Mouse (Mus musculus) liver, embryonic 11.5 days (tissue): ENCODE measurements at regions not wholly inside any gene's neighbourhood (a gene's known extent, or its start where the extent isn't known, plus 50 kb on each side); places are given as distances from the start of the nearest gene placed in this dataset.

Experiments used
- ATAC-seq: fragments of 200-750 bp; cut with Nextera tagmentation; replicated peaks from 2 replicates; pipeline ENCODE4 v1.8.0; 2017; ENCODE audit warnings: moderate number of reproducible peaks, mild to moderate bottlenecking, moderate TSS enrichment, moderate library complexity; ENCODE audit not compliant: low FRiP score
- DNase-seq: peaks from one replicate; pipeline ENCODE4 v3.0.0-alpha.2; 2017; ENCODE audit warnings: low spot score
- H3K27ac ChIP-seq: fragments of 300-500 bp; sonication (generic); 2 replicates; pipeline ENCODE4 v1.5.1; 2014; ENCODE audit warnings: mild to moderate bottlenecking, low read depth, low read length, control low read depth
- H3K27me3 ChIP-seq: fragments of 300-500 bp; sonication (generic); replicated peaks from 2 replicates; pipeline ENCODE4 v1.6.1; 2014; ENCODE audit warnings: low read length, mixed read lengths; ENCODE audit not compliant: control insufficient read depth, insufficient read depth
- H3K36me3 ChIP-seq: fragments of 300-500 bp; sonication (generic); 2 replicates; pipeline ENCODE4 v1.6.1; 2014; ENCODE audit warnings: mild to moderate bottlenecking, low read length, moderate library complexity, mixed read lengths; ENCODE audit not compliant: control insufficient read depth, insufficient read depth
- H3K4me1 ChIP-seq: fragments of 300-500 bp; sonication (generic); replicated peaks from 2 replicates; pipeline ENCODE4 v1.6.1; 2014; ENCODE audit warnings: low read length, mixed read lengths; ENCODE audit not compliant: control insufficient read depth, insufficient read depth
- H3K4me2 ChIP-seq: fragments of 300-500 bp; sonication (generic); 2 replicates; pipeline ENCODE4 v1.6.1; 2014; ENCODE audit warnings: mild to moderate bottlenecking, control low read depth, moderate library complexity
- H3K4me3 ChIP-seq: fragments of 300-500 bp; sonication (generic); 2 replicates; pipeline ENCODE4 v1.5.1; 2014; ENCODE audit warnings: low read depth, low read length, control low read depth
- H3K9ac ChIP-seq: fragments of 300-500 bp; sonication (generic); 2 replicates; pipeline ENCODE4 v1.6.1; 2014; ENCODE audit warnings: low read depth, low read length, control low read depth
- H3K9me3 ChIP-seq: fragments of 300-500 bp; sonication (generic); 2 replicates; pipeline ENCODE4 v1.6.1; 2016; ENCODE audit warnings: low read length, inconsistent platforms, mixed read lengths; ENCODE audit not compliant: control insufficient read depth
- WGBS: fragments of 180-500 bp; shearing (Covaris S2); extraction: QIAGEN DNeasy Blood & Tissue Kit; methylation state at CpG from one replicate; pipeline ENCODE4 v1.1.7; 2014; 5-methylcytosine and 5-hydroxymethylcytosine counted together

DNA sequence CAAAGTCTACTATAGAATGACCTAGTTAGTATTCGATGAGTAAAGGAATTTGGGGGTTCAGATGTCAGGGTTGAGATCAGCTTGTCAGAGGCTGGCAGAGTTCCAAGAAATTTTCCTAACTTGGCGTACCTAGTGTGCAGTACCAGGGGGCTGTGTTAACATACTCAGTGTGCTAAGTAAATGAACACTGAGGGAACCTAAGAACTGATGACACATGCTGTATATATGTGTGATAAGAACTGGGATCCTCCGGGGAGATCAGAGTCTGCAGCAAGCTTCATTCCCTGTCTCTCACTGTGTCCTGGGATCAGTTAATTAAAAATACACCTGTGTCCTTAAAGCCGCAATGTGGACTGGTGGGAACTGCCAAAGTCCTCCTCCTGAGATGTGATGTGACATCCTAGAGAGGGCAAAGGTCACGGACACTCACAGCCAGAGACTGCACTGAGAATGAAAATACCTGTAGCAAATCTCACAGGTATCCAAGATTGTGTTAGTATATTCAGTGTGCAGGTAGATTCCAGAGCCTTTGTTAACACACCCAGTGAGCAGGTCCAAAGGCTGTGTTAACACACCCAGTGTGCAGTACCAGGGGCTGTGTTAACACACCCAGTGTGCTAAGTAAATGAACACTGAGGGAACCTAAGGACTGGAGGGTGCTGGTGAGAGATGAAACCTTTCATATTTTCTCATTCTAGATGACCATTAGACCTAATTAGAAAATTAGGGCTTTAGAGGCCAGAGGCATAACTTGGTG, 69.1 kb upstream of the Fhl2 start:
- Histone ChIP-seq H3K4me3 (no peak overlapping the region), H3K4me1 (no peaks in the 10 kb centered on the region), H3K36me3 (no peaks in the 10 kb centered on the region), H3K27me3 (no peaks in the 10 kb centered on the region), H3K9ac (no peak overlapping the region), H3K27ac (no peak overlapping the region), H3K9me3 (no peaks in the 10 kb centered on the region), H3K4me2 (no peak overlapping the region)
- no peak for DNase-seq
- no peak for ATAC-seq
- WGBS: 76% methylated on average over 5 of the region's 5 CpGs

DNA sequence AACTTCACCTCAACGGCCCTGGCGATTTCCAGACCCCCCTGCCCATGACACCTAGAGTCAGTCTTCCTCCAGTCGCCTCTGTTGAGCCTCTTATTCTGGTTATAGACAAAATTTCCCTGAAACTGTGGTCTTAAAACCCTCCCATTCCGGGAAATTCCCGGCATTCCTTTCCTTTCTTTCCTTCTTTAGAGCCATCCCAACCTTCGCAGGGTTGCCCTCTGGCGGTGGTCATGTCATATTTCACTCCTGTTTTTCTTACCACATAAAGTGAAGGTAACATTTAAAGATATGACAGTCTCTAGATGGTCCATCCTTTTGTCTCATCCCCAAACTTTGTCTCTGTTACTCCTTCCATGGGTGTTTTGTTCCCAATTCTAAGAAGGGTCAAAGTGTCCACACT, 72.9 kb upstream of the Fhl2 start:
- H3K4me1 ChIP-seq: no peaks in the 10 kb centered on the region
- no peaks in the 10 kb centered on the region for H3K9me3 ChIP-seq
- H3K27me3 ChIP-seq: no peaks in the 10 kb centered on the region
- H3K9ac ChIP-seq: no peak overlapping the region
- WGBS: 38% methylated on average over 7 of the region's 7 CpGs
- H3K36me3 ChIP-seq: no peaks in the 10 kb centered on the region
- H3K4me2 ChIP-seq: no peak overlapping the region
- H3K4me3 ChIP-seq: no peak overlapping the region
- no peak for DNase-seq
- no peak for ATAC-seq
- H3K27ac ChIP-seq: no peak overlapping the region

DNA sequence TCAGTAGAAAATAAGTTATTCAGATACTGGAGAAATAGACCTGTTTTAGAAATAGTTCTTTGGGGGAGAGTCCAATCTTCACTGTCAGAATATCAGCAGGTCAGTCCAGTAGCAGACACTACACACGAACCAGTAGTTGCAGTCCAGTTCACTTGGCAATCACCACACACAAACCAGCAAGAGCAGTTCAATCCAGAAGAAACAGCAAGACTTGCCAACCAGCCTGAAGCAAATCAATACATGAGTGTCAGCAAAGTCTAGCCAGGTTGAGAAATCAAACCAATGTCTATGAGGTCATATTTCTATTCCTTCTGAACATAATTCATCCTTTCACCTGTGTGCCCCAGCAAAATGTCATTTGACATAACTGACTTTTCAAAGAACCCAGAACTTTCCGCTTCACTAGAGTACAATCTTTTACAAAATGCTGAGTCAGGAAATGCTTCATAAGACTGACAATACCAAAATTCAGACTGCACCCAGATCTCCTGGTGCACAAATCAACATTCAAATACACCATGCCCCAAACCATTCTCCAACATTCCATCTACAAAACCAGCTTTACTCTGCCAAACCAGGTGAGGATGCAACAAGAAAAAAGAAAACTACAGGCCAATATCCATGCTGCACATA, 76.6 kb upstream of the Fhl2 start:
- Histone ChIP-seq H3K4me3 (no peak overlapping the region), H3K9me3 (no peaks in the 10 kb centered on the region), H3K4me1 (no peaks in the 10 kb centered on the region), H3K36me3 (no peaks in the 10 kb centered on the region), H3K27ac (no peak overlapping the region), H3K4me2 (no peak overlapping the region), H3K27me3 (no peaks in the 10 kb centered on the region), H3K9ac (no peak overlapping the region)
- DNase-seq (no peak), ATAC-seq (no peak)
- 72% methylated on average over 2 of the region's 2 CpGs for WGBS

DNA sequence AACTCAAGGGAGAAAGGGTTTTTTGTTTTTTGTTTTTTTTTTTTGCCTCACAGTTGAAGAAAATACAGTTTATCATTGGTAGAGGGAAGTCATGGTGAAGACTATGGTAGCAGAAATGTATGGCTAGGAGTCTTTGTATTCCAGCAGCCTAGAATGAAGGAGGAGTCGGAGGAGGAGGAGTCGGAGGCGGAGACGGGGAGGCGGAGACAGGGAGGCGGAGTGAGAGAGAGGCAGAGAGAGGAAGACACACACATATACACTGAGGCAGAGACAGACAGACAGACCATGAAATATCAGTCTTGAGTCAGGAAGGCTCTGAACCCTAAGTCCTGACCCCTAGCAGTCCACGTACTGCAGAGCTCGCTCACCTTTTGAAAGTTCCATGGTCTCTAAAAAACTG, 95.0 kb upstream of the Fhl2 start:
- no peak overlapping the region for H3K27ac ChIP-seq
- DNase-seq (no peak), ATAC-seq (no peak)
- H3K4me1 ChIP-seq: peaks cover 2% of the 10 kb centered on the region; the same call in 1 of the 2 replicates
- no peak overlapping the region for H3K9ac ChIP-seq
- no peaks in the 10 kb centered on the region for H3K9me3 ChIP-seq
- H3K4me2 ChIP-seq: no peak overlapping the region
- 79% methylated on average over 8 of the region's 8 CpGs for WGBS
- H3K27me3 ChIP-seq: no peaks in the 10 kb centered on the region
- H3K4me3 ChIP-seq: no peak overlapping the region
- H3K36me3 ChIP-seq: no peaks in the 10 kb centered on the region

DNA sequence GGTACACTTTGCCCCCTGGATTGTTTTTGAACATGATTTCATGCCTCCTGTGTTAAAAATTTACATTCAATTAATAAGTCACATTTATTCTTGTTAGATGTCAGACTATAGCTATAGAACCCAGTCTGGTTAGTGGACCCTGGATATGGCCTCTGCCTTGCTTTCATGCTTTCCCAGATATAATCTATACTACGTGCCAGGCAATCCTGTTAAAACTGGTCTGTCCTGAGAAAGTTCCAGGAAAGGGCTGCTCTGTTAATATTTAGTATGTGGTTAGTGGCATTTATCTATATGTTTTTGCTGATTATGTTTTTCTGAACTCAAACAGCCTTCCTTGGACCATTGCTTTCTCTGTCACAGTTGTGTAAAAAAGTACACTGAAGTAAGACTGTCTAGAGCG, 95.8 kb upstream of the Fhl2 start:
- Histone ChIP-seq H3K36me3 (no peaks in the 10 kb centered on the region), H3K9ac (no peak overlapping the region), H3K9me3 (no peaks in the 10 kb centered on the region), H3K27ac (no peak overlapping the region), H3K4me2 (no peak overlapping the region), H3K4me3 (no peak overlapping the region), H3K27me3 (no peaks in the 10 kb centered on the region), H3K4me1 (peaks cover 2% of the 10 kb centered on the region; the same call in 1 of the 2 replicates)
- DNase-seq (no peak), ATAC-seq (no peak)
- 80% methylated on average over 2 of the region's 2 CpGs for WGBS

DNA sequence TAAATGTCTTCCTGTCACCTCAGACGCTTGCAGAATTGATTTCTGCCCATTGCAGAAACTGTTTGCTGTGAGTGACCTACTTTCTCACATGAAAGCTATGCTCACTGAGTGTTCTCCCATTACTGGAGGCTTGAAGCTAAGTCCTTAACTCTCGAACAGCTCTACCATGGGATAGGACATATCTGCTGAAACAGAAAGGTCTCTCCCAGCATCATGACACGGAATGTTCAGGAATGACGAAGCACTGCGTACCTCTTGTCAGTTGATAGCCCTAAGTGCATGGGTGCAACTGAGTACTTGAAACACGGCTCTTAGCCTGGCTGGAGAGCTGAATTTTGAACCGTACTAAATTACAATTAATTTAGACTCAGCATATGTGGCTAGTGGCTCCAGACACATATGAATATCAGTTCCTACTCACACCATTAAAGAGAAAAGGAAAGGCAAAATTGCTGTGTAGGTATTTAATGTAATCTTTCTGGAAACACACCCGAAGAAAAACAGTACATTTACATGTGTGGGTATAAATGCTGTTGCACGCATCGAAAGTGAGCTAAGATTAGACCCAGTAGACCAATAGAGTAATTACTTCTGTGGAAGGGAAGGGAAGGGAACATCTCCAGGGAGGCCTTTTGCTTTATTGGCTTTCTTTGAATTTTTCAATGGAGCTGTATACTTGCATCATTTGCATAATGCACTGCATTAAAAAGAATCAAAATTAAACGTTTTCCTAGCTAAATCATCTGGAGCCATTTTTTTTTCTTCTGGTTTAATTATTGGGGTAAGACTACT, 97.6 kb upstream of the Fhl2 start:
- H3K9me3 ChIP-seq: no peaks in the 10 kb centered on the region
- no peak overlapping the region for H3K9ac ChIP-seq
- H3K4me1 ChIP-seq: peaks cover 2% of the 10 kb centered on the region
- no peaks in the 10 kb centered on the region for H3K27me3 ChIP-seq
- 80% methylated on average over 11 of the region's 11 CpGs for WGBS
- DNase-seq (no peak), ATAC-seq (no peak)
- no peak overlapping the region for H3K27ac ChIP-seq
- H3K4me3 ChIP-seq: no peak overlapping the region
- no peaks in the 10 kb centered on the region for H3K36me3 ChIP-seq
- H3K4me2 ChIP-seq: no peak overlapping the region

DNA sequence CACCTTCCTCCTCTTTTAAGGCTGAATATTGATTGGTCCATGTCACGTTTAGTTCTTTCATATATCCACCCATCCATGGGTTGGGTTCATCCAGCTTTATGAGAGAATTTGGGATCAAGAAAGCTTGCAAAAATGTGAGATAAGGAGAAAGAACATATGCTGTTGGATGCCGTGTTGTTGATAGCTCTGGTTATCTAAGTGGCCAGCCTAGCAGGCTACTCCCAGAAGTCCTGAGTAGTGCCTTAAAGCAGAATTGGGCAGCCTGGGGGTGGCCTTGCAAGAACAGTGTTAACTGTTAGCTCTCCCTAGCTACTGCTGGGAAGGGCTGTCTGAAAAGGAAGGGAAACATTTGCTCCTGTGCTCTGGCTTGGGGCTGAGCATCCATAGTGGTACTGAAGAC, 100.8 kb upstream of the Fhl2 start:
- Histone ChIP-seq H3K4me1 (peaks cover 2% of the 10 kb centered on the region), H3K4me3 (no peak overlapping the region), H3K27me3 (no peaks in the 10 kb centered on the region), H3K27ac (no peak overlapping the region), H3K9me3 (no peaks in the 10 kb centered on the region), H3K4me2 (no peak overlapping the region), H3K36me3 (no peaks in the 10 kb centered on the region), H3K9ac (no peak overlapping the region)
- 42% methylated on average over 2 of the region's 2 CpGs for WGBS
- ATAC-seq (peak; percentile 73), DNase-seq (no peak)

DNA sequence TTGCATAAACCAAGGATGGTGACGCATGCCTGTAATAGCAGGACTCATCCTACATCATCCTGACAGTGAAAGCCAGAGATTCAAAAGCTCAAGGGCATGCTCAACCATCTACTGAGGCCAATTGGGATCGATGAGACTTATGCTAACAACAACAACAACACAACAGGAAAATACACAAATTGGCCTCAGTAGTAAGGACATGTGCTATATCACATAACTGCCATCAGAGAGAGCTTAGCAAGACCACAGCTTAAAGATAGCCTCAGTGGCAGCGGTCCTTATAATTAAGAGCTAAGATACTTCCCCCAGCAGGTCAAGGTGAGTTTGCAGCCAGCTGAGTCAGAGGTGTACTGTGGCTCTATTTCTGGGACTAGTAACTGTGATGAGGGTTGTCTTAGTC, 102.0 kb upstream of the Fhl2 start:
- Histone ChIP-seq H3K9me3 (no peaks in the 10 kb centered on the region), H3K9ac (no peak overlapping the region), H3K27me3 (no peaks in the 10 kb centered on the region), H3K4me2 (no peak overlapping the region), H3K4me1 (peaks cover 2% of the 10 kb centered on the region), H3K4me3 (no peak overlapping the region), H3K27ac (no peak overlapping the region), H3K36me3 (no peaks in the 10 kb centered on the region)
- ATAC-seq (no peak), DNase-seq (no peak)
- 82% methylated on average over 3 of the region's 3 CpGs for WGBS
